Mouse (Mus musculus): ENCODE measurements around the gene E2f6.

Gene E2f6

DNA sequence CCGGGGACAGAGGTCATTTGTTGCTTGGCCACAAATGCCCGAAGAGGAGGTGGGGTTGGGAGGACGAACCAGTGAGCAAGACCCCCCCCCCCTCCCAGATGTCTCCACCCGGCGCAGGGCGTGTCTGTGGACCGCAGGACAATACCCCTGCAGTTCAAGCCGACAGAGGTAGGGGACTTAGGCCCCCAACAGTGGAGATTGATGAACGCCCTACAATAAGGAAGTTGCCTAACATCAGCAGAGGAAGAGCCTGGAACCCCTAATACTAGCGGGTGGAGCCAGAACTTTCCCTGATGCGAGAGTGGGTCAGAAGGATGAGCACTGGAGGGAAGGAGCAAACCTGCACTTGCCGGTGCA is 9.8 kb upstream of the E2f6 start:
- no peak for DNase-seq

DNA sequence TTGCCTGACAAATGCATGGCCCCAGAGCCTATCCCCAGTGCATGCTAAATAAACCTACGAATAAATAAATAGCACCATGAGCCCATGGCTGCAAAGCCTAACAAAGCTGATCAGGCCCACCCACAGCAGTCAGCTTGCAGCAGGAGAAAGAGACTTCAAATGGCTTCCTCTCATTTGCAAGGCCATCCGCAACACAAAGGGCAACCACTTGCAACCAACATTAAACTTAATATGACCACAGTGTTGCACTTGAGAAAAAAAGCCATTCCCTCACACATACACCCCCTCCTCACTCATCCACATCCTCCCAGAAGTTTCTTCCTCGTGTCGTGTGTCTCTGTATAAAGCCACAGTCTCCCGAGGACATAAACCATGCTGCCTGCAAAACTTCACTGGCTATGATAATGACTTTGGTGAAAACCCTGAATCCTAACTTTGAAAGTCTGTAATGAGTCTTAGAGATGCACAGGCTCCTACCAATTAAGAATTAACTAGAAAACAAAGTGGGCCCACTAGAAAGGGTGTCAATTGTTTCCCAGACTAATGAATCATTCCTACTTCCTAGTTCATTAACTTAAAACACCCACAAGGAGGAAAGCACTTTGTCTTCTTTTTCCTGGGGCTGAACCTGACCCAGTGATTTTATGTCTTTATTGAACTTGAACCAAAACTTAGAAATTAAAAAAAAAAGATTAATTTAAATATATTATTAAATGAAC is 7.4 kb upstream of the E2f6 start:
- DNase-seq, result no peak

DNA sequence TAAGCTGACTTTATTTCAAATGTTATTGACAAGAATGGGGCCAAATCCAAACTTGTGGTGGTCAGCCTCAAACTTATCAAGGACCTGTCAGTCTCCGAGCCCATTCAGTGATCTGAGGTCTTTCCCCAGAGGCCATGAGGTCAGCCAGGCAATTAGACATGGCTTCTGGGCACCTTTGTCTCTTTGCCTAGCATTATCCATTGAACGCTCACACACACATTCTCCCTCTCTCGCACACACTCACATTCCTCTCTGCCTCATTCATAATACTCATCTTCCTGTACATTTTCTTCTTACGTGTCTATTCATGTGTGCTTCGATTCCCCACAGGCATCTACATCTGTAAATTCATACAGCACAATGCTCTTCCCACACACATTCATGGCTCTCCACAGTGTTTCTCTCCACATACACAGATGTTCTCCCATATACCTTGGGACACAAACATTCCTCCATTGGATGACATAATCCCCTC is 6.8 kb upstream of the E2f6 start:
- DNase-seq, result no peak

DNA sequence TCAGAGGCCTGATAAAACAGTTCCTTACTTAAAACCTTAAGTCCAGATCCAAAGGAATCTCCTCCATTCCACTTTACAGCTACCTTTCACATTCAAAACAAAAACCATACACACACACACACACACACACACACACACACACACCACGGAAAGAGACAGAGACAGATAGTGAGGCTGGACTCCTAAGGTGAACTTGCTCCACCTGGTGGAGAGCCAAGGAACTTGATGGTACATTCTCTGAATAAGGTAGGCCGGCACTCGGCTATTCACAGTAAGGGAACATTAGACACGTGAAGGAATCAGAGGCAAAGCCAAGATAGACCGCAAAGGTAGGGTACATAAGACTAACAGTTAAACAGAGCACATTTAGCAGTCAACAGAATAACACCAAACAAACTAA is 5.3 kb upstream of the E2f6 start:
- peak; percentile 62 to 78 for DNase-seq

DNA sequence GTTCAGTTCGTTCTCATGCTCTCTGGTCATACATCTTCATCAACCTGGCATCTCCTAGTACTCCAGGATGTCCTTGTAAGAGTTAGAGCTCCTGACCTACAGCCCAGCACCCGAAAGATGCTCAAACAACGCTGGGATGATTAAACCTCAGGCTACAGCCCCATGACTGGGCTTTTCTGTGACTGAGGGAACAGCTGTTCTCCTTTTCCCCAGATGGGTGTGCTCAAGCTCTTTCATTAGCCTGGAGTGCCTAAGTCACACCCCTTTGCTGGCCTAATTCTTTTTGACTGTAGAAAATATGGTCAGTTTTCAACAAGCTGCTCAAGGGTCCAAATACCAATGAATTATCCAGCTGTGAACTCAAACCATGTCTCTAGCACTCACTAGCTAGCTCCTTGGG is 2.7 kb upstream of the E2f6 start:
- DNase-seq, result peak in 1 of 2 experiments; percentile 39

DNA sequence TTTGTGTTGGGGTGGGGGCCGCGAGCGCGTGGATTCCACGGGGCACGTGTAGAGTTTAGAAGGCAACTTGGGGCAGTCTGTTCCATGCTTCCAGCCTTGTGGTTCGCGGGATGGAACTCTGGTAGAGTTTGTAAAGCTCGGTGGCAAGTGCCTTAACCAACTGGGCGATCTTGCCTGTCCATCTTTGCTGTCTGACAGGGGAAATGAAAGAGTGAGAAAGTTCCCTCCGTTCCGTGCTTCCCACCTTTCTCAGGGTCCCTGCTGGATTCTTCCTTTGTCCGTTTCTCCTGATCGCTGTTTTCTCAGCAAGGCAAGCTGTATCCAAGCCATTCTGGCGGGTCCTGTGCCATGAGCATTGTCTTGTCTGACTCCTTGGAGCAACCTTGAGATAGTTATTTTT is 714 bp downstream of the E2f6 start:
- no peak for DNase-seq

DNA sequence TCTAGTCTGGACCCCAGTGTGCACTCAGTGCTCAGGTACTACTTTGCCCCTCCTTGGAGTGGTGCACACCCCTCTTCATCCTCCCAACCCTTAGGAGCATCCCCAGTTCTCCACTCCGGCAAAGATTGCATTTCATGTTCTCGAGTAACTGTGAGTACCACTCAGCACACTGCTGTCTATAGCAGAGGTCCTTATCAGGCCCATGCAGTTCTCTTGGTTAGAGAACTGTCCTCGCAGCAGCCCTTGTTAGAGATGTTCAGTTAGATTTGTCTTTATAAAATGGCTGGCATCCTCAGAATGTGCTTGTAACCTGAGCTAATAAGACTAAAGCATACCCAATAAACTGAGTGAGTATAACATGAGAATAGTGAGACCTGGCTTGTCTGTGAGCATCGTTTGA is 6.4 kb downstream of the E2f6 start:
- no peak for DNase-seq

DNA sequence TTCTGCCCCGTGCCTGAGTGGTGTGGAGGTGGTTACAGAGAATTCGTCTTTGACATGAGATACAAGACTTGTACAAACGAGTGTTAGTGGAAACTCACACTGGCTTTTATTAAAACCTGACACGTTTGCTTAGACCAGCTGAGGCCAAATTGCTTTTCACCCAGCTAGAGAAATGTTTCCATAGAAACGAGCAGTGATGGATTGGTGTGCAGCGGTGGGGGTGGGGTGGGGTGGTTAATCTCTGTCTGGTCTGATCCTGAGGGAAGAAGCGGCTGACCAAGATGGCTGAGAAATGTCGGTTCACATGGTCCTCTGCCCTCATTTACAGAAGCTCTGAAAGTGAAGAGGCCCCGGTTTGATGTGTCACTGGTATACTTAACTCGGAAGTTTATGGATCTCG is 7.8 kb downstream of the E2f6 start:
- no peak for DNase-seq

DNA sequence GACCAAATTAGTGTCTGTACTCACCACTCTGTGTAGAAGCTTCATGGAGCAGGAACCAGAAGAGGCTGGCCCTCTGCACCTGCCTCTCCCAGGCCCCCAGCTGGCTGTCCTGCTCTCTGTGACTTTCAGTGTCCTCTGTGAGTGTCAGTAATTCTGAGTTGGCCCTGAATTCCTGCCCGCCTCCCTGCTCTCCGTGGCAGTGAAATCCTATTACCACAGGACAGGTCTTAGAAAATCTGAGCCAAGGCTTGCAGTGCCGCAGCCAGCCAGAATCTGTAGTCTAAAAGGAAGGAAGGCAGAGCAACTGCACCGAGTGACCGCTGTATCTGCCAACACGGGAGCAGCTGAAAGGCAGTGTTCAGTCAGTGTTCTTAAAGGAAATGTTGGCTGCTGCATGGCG is 10.0 kb downstream of the E2f6 start:
- DNase-seq, result no peak

DNA sequence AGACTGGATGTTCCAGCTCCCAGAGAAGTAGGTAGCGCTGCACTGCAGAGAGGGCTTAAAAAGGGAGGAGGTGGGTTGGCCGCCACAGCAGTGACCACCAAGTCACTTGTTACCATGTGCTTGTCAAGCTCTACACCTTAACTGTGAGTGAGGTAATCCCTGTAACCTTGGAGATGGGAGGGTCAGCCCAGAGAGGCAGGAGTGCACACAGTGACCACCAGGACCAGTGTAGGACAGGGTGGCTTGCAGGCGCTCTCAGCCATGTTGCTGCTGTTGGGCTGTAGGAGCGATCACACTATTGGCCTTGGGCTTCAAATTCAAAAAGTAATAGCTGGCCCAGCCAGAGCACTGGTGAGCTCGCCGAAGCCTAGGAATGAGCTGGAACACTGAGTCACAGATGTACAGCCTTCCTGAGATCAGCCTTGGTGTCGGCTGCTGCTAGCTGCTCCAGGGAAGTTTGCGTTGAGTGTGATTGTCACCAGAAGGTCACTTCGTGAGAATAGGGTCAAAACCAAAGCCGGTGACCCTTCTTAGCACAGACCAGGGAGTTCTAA is 11.5 kb downstream of the E2f6 start:
- DNase-seq, result no peak

DNA sequence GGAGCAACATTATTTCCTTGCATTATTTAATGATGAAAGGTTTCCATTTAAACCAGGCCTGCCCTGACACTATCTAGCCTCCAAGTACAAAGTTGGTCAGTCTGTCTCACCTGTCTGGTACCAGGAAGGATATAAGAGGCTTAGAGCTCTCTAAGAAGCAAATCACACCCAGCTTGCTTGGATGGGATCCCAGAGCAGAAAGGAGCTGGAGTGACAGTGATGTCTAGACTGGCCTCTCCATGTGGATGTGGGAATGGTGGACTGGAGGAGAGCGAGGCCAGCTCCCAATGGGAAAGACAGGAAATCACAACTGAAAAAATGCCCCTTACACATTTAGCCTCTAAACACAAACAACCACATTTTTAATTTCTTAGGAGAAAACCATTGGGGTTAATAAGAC is 12.9 kb downstream of the E2f6 start:
- no peak for DNase-seq

DNA sequence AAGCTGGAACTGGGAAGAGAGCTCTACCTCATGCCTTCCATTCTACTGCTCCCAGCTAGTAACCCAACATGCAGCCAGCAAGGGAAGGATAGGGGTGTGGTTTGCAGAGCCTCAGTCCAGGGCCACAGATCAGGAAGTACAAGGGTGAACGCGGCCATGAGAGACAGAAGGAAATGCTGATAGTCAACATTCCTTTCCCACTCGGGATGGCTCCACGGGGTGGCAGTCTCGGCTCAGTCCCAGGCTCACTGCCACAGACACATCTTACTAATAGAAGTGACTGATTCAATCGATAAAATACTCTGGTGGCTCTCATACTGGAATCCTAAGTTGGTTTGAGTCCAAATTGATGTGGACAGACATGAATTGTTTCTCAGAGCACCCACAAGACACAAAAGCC is 17.7 kb downstream of the E2f6 start:
- peak; percentile 71 to 78 for DNase-seq

DNA sequence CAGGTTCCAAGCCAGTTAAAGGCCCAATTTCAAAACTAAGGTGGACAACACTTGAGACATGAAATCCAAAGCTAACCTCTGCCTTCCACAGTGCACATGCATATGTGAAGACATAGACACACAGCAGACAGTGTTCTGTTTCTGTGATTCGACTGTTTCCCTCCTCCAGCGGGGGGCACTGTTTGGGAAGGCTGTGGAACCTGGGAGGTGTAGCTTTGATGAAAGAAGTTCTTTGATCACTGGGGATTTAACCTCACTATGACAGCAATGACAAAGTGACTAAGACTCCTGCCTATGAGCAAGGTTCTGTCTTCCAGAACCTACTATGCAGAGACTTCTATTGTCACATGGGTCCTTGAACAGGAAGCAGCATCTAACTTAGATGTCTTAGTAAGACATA is 19.0 kb downstream of the E2f6 start:
- no peak for DNase-seq

DNA sequence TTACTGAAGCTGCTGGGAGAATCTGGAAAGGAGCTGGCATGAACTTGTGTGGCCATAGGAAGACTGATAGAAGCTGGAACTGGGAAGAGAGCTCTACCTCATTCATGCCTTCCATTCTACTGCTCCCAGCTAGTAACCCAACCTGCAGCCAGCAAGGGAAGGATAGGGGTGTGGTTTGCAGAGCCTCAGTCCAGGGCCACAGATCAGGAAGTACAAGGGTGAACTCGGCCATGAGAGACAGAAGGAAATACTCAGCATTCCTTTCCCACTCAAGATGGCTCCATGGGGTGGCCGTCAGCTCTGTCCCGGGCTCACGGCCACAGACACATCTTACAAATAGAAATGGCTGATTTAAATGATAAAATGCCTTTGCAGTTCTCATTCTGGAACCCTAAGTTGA is 20.3 kb downstream of the E2f6 start:
- DNase-seq, result peak in 1 of 2 experiments; percentile 21

DNA sequence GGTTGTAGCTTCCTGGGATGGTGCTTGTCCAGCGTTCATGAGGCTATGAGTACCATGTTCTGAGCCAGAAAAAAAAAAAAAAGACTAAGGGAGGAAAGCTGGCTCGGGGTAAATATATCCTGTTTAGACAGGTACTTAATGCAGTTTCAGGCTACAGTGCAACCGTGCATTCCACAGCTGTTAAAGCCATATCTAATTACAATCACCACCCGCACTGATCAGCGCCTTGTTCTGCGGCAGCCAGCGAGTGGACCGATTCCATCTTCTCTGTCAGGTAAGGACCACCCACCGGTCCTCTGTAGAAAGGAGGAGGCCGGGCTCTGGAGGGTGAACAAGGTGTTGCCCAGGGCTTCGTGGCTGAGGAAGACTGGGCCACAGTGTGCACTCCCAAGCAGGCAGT is 23.9 kb downstream of the E2f6 start:
- DNase-seq, result peak; percentile 14 to 27

DNA sequence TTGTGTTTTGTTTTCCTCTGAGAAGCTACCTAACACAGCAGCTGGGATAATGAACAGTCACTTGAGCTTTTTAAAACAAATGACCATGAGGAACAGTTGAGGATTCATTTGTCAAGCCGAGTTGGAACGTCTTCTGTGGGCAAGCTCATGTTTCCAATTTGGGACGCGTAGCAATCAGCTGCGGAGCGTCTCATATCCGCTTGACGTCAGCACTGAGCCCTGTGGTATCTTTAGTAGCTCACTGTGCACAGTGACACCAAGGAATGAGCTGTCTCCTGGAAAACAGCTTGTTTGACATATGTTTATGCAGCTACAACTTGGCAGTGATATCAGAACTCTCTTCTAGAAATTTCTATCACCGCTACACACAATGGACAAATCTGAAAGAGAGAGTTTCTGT is 25.4 kb downstream of the E2f6 start:
- DNase-seq, result peak; percentile 66 to 82

DNA sequence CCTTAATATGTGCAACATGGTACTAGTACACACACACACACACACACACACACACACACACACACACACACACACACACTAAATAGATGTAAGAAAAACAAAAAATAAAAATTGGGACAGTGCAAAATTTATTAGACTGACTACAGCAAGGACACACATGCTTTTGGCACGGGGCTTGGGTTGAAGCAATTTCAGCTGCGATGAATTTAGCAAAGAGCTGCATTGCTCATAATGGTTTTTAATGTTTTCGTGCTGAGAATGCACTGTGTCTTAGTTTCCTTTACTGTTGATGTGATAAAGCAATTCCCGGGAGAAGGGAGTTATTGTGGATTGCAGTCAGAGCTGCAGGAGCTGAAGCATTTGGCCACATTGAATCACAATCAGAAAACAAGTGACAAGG is 27.0 kb downstream of the E2f6 start:
- DNase-seq, result no peak

DNA sequence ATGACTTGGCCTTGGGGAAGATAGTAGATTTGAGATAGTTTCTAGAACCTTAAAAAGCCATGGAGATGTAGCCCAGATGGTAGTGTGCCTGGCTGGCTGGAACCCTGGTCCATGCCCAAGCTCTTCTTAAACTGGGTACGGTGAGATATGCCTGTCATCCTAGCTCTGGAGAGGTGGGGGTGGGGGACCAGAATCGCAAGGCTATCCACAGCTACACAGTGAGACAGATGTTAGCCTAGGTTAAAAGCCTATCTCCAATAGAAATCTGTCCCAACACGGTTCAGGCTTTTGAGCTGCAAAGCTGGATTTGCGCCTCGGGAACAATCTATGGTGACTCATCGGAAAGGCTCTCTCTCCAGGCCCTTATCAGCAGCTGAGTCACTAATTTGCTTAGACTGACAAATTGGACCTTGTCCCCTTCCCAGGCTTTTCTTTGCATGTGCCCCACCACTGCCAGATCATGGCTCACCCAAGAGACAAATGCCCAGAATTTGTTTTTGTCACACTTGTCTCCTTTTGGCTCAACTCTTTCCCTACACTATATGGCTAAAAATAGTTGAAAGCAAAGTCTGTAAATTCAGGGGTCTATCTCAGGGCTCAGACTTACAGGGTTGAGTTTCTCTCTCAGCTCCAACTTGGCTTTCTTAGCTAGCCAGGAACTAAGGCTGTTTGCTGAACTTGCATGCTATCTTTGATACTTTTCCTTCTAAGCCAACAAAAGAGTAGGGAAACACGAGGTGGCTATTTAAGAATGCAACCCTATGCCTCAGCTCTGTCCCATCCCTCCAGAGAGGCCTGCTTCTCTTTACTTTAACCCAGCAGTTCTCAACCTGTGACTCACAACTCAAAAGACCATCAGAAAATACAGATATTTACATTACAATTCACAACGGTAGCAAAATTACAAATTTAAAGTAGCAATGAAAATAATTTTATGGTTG is 30.3 kb downstream of the E2f6 start:
- DNase-seq, result peak; percentile 54 to 62

DNA sequence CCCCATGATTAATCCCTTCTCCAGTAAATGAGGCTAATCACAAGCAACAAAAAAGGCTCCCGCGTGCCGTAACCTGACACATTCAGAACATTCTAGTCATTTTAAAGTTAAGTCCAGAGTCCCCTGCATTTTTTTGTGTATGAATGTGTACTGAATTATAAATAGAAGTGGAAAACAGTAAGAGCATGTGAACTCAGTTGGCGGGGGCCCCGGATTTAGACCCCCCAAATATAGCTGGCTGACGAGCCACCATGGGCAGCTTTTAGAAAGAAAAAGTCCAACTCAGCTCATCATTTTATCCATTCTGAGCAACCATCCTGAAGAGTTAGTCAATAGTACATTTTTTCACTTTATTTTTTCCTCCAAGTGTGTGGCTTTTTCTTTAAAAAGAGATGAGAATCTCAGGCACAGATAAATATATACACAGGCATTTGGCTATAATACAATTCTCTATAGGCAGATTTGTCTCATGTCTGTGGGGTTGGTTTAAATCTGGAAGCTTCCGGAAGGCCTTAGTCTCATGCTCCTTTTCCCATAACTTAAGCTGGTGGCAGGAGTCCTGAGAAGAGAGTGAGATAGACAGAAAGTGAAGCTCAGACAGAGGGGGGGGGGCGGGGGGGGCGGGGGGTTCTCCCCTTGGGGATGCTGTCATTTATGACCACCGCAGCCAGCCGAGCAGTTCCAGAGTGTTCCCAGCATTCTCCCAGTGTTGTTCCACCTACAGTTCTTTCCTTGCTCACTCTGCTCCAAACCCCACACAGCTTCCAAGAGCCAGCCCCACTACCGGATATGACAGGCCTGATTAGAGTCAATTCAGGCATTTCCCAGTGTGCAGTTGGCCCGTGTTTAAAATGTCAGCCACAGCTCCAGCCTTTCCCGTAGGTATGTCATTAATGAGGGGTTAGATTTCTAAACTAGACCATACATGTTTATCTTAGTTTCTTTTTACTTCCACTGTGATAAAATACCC is 34.1 kb downstream of the E2f6 start:
- peak in 1 of 2 experiments; percentile 39 for DNase-seq

DNA sequence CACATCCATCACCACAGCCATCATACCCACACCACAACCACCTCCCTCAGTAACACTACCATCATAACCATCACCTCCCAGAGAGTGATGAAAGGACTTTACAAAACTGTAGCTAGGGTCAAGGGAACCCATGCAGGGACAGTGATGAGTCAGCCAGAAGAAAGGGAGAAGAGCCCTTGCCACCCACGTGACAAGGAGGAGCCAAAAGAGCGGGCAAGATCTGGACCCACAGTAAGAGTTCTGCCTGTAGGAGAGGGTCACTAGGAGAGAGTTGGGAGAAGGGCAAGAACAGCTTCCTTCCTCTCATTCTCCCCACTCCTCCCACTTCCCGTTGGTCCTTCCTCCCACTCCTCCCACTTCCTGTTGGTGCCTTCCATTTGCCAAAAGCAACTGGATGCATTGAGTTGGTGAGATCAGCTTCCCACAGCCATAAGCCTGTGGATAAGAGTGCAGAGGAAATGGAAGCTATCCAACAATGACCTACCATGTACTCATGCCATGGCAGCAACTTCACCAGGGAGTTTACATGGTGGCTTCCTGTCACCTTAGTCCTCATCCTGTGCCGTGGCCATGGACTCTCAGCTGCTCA is 36.5 kb downstream of the E2f6 start:
- DNase-seq, result peak; percentile 65 to 75

DNA sequence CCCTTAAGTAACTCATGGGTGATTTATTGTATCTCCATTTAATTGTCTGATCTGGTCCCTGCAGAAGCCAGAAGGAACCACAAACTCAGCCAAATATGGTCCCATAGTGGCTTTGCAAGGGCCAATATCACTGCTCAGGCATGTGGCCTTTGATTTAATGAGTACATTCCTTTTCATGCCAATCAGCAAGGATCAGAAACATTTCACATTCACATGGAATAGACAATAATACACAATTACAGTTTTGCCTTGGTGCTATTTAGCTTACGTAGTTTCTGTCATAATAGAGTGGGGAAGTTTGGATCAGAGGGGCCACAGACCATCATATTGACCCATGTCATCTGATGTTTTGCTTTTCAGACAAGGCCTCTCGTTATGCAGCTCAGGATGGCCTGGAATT is 37.7 kb downstream of the E2f6 start:
- DNase-seq, result no peak

DNA sequence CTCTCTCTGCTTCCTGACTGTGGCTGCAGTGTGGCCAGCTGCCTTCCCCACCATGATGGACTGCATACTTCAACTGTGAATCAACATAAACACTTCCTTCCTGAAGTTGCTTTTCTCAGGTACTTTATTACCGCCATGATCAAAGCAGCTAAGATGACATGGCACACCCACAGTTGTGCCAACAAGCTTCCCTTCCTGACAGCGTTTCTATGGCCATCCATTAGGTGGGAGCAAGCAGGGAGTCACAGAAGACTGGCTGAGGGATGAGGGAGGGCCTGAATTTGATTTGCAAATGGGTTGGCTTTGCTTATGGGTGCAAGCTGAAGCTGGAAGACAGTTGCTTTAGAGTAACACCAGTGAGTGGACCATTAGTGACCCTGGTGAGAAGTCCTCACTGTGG is 39.1 kb downstream of the E2f6 start:
- DNase-seq, result no peak
